Mouse (Mus musculus) megakaryocyte, embryonic 14.5 days (primary cell): Measurements from ENCODE around the gene Mef2c.

ENCODE experiments used
- FLI1 ChIP-seq: IDR thresholded peaks from 2 replicates; pipeline ENCODE4 v1.6.1; 2012; ENCODE audit warnings: low read length, inconsistent platforms, mixed read lengths
- GATA1 ChIP-seq: IDR thresholded peaks from 3 replicates; pipeline ENCODE4 v1.6.1; 2012; ENCODE audit warnings: mixed read lengths, low read length, inconsistent platforms, borderline replicate concordance

DNA sequence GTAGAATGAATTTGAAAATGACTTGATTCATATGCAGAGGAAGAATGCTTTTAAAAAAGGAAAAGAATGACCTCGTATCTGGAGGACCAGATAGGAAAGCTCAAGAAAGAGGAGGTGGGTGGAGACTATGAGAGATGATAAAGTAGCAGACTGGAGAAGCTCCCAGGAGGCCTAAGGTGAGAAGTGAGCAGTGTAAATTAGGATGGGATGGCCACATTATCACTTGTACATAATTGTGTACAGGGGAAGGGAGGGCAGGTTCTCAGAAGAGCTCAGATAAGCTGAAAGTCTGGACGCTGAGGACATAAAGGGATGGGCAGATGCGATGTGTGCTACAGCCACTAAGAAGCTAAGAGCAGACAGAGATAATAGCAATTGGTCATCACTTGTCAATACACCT, 124.3 kb downstream of the Mef2c start:
- TF ChIP-seq GATA1 (no peak), FLI1 (no peak)
